Mouse (Mus musculus): Measurements from ENCODE around the gene Dab2ip. TPM values are rescaled to one million over a fixed set of nuclear protein-coding genes. Genes with fewer than 3 reads are reported as not detected.

Dab2ip gene
- polyA plus RNA-seq, 1 experiment from 2014 or later, result 48.1 TPM

DNA sequence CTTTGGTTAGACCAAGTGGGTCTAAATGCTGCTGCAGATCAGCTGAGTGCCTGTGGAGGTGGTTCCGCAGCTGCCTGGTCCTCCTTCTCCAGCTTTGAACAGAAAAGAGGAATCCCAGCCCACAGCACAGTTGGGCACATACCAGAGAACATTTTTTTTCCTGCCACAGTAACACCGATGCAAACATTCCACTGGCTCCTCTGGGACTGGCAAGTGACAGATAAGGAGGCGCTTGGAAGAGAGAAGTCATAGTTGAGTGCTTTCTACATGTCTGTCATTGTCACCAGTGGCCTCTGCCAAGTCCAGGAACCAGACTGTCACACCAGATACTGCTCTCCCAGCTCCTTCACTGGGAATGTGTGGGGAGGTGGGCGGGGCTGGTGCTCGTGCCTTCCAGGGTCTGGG lies 217.6 kb downstream of the Dab2ip start:
- TF ChIP-seq CTCF (IDR thresholded peaks at IDR 0.05; ENCODE audit: low read depth) (no peak), EP300 (optimal IDR thresholded peaks at IDR 0.05) (no peak)
- ATAC-seq (ENCODE audit: low FRiP score, low TSS enrichment), result no peak

DNA sequence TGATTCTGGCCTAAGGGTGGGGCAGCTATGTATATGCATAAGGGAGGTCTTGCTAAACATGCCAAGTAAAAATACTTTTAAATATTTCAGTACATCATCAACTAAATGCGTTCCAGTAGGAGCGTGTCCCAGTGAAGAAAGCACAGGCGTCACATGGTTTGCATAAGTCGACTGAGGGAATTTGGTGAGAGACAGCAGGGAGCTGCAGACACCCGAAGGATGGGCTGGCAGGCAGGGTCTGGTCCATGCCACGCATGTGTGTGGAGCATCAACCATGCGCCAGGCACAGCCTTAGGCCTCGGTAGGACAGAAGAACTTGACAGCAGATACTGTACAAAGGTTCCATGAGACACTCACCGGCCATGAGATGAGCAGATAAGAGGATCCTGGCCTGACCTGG lies 218.9 kb downstream of the Dab2ip start:
- Histone ChIP-seq H3K9ac (ENCODE audit: low read length) (no peak overlapping the region), H3K27me3 (ENCODE audit: control insufficient read depth, insufficient read depth, low read length) (no peaks in the 10 kb centered on the region), H3K9me3 (ENCODE audit: control insufficient read depth, low read length) (no peaks in the 10 kb centered on the region), H3K4me1 (replicated peaks; ENCODE audit: control insufficient read depth, insufficient read depth) (no peaks in the 10 kb centered on the region), H3K36me3 (ENCODE audit: control insufficient read depth, insufficient read depth, low read length) (no peaks in the 10 kb centered on the region), H3K4me2 (replicated peaks; ENCODE audit: low read depth) (no peak overlapping the region), H3K27ac (replicated peaks) (no peak overlapping the region), H3K4me3 (ENCODE audit: low read depth, low read length) (no peak overlapping the region)
- no peak for DNase-seq (ENCODE audit: low spot score)
- 85% methylated on average over 9 of the region's 9 CpGs for WGBS
- TF ChIP-seq CTCF (IDR thresholded peaks at IDR 0.05; ENCODE audit: low read depth) (no peak), EP300 (optimal IDR thresholded peaks at IDR 0.05) (no peak)
- ATAC-seq (ENCODE audit: low FRiP score, low TSS enrichment), result 0 out of 2 replicates have a peak, but pooled peaks have one; percentile 35

More for the DNA sequence above, 217.6 kb downstream of the Dab2ip start:
- Histone ChIP-seq H3K9me3 (ENCODE audit: control insufficient read depth, low read length) (no peaks in the 10 kb centered on the region), H3K4me1 (replicated peaks; ENCODE audit: control insufficient read depth, insufficient read depth) (no peaks in the 10 kb centered on the region), H3K4me2 (replicated peaks; ENCODE audit: low read depth) (no peak overlapping the region), H3K36me3 (ENCODE audit: control insufficient read depth, insufficient read depth, low read length) (no peaks in the 10 kb centered on the region), H3K9ac (ENCODE audit: low read length) (no peak overlapping the region), H3K4me3 (ENCODE audit: low read depth, low read length) (no peak overlapping the region), H3K27ac (replicated peaks) (no peak overlapping the region), H3K27me3 (ENCODE audit: control insufficient read depth, insufficient read depth, low read length) (no peaks in the 10 kb centered on the region)
- WGBS, result 41% methylated on average over 5 of the region's 5 CpGs
- DNase-seq (ENCODE audit: low spot score), result no peak

GRCm38 (mm10) chr2:35779266-35779665 lies 221.2 kb downstream of the Dab2ip start:
- no peak overlapping the region for H3K4me3 ChIP-seq (ENCODE audit: low read depth, low read length)
- no peak overlapping the region for H3K4me2 ChIP-seq (replicated peaks; ENCODE audit: low read depth)
- no peaks in the 10 kb centered on the region for H3K4me1 ChIP-seq (replicated peaks; ENCODE audit: control insufficient read depth, insufficient read depth)
- no peak overlapping the region for H3K27ac ChIP-seq (replicated peaks)
- no peaks in the 10 kb centered on the region for H3K9me3 ChIP-seq (ENCODE audit: control insufficient read depth, low read length)
- H3K36me3 ChIP-seq (ENCODE audit: control insufficient read depth, insufficient read depth, low read length), result no peaks in the 10 kb centered on the region
- DNase-seq (ENCODE audit: low spot score) (no peak), ATAC-seq (ENCODE audit: low FRiP score, low TSS enrichment) (no peak)
- 89% methylated on average over 5 of the region's 5 CpGs for WGBS
- H3K9ac ChIP-seq (ENCODE audit: low read length), result no peak overlapping the region
- TF ChIP-seq EP300 (optimal IDR thresholded peaks at IDR 0.05) (no peak), CTCF (IDR thresholded peaks at IDR 0.05; ENCODE audit: low read depth) (no peak)
- H3K27me3 ChIP-seq (ENCODE audit: control insufficient read depth, insufficient read depth, low read length), result no peaks in the 10 kb centered on the region

Other genes starting within 250 kb of the Dab2ip start
- 53.5 and 56.9 TPM in 2 replicates for gene Stom, start 221.3 kb upstream of the Dab2ip start, polyA plus RNA-seq (2015; fragmentation: Nextera tagmentation; extraction: Ambion mirVana)
- gene 4930568D16Rik, start 190.5 kb upstream of the Dab2ip start, polyA plus RNA-seq (2015; fragmentation: Nextera tagmentation; extraction: Ambion mirVana), result not detected in 2 replicates
- gene 4930402F06Rik, start 161.1 kb upstream of the Dab2ip start, polyA plus RNA-seq (2015; fragmentation: Nextera tagmentation; extraction: Ambion mirVana), result not detected in 2 replicates
- 10.7 and 11.5 TPM in 2 replicates for gene Ggta1, start 95.0 kb upstream of the Dab2ip start, polyA plus RNA-seq (2015; fragmentation: Nextera tagmentation; extraction: Ambion mirVana)